Mouse (Mus musculus) cerebellum, adult 2 months (tissue): ENCODE measurements around the gene Tmem62.

Experiments
- CTCF ChIP-seq: fragments of 200-500 bp; IDR thresholded peaks from 2 replicates; pipeline ENCODE4 v1.5.1; 2011; ENCODE audit warnings: low read depth, mild to moderate bottlenecking, control low read depth, low read length, moderate library complexity, borderline replicate concordance; ENCODE audit not compliant: insufficient read depth
- POLR2A ChIP-seq: fragments of 200-500 bp; IDR thresholded peaks from 2 replicates; pipeline ENCODE4 v1.6.1; 2011; ENCODE audit warnings: low read length, control low read depth, borderline replicate concordance; ENCODE audit not compliant: insufficient read depth

- TF ChIP-seq POLR2A (no peak), CTCF (no peak)
These were observed 32.4 kb downstream of the Tmem62 start for GRCm38 (mm10) chr2:121009071-121009677.
